Mouse (Mus musculus) G1E (cell line): ENCODE data around the gene Tmem115.

ENCODE experiments used
- CTCF ChIP-seq: IDR thresholded peaks from 2 replicates; pipeline ENCODE4 v1.5.1; 2012; ENCODE audit warnings: low read depth, low read length, inconsistent platforms, mixed read lengths
- GATA1 ChIP-seq: IDR thresholded peaks from 2 replicates; pipeline ENCODE4 v1.6.1; 2012; ENCODE audit warnings: borderline replicate concordance, low read length, inconsistent platforms, mixed read lengths
- GATA2 ChIP-seq: IDR thresholded peaks from 2 replicates; pipeline ENCODE4 v1.6.1; 2012; ENCODE audit warnings: low read depth, low read length, inconsistent platforms, borderline replicate concordance
- POLR2AphosphoS5 ChIP-seq: IDR thresholded peaks from 2 replicates; pipeline ENCODE4 v1.6.1; 2012; ENCODE audit warnings: low read depth, low read length, inconsistent platforms; ENCODE audit not compliant: insufficient replicate concordance
- TAL1 ChIP-seq: conservative IDR thresholded peaks from 2 replicates; pipeline ENCODE4 v1.6.1; 2012; ENCODE audit warnings: low read depth, low read length, inconsistent platforms, mixed read lengths

- TF ChIP-seq CTCF = no peak
- no peak for TF ChIP-seq TAL1
- TF ChIP-seq GATA2 = no peak
- no peak for TF ChIP-seq POLR2AphosphoS5
- TF ChIP-seq GATA1 = no peak
Measured at GRCm38 (mm10) chr9:107538231-107538630, 4.5 kb downstream of the Tmem115 start.
